Mouse (Mus musculus) hindbrain, embryonic 11.5 days (tissue): ENCODE data around the gene Il2. TPM values are rescaled to one million over a fixed set of nuclear protein-coding genes. Genes with fewer than 3 reads are reported as not detected.

ENCODE experiments used
- ATAC-seq: fragments of 200-750 bp; cut with Nextera tagmentation; 2 replicates; pipeline ENCODE4 v1.8.0; 2017; ENCODE audit warnings: mild to moderate bottlenecking, moderate TSS enrichment, moderate library complexity; ENCODE audit not compliant: low FRiP score
- DNase-seq: peaks from one replicate; pipeline ENCODE4 v3.0.0-alpha.2; 2015; ENCODE audit warnings: low spot score
- H3K27ac ChIP-seq: fragments of 300-500 bp; sonication (generic); 2 replicates; pipeline ENCODE4 v1.5.1; 2014; ENCODE audit warnings: mild to moderate bottlenecking, low read depth, low read length
- H3K27me3 ChIP-seq: fragments of 300-500 bp; sonication (generic); 2 replicates; pipeline ENCODE4 v1.6.1; 2014; ENCODE audit warnings: mild to moderate bottlenecking, low read length, moderate library complexity, mixed read lengths; ENCODE audit not compliant: control insufficient read depth, insufficient read depth
- H3K36me3 ChIP-seq: fragments of 300-500 bp; sonication (generic); 2 replicates; pipeline ENCODE4 v1.6.1; 2014; ENCODE audit warnings: mild to moderate bottlenecking, low read length, moderate library complexity, mixed read lengths; ENCODE audit not compliant: control insufficient read depth, insufficient read depth
- H3K4me1 ChIP-seq: fragments of 300-500 bp; sonication (generic); replicated peaks from 2 replicates; pipeline ENCODE4 v1.6.1; 2014; ENCODE audit warnings: low read length, mixed read lengths; ENCODE audit not compliant: control insufficient read depth, insufficient read depth
- H3K4me2 ChIP-seq: fragments of 300-500 bp; sonication (generic); replicated peaks from 2 replicates; pipeline ENCODE4 v1.6.1; 2014; ENCODE audit warnings: mild to moderate bottlenecking, low read depth, low read length
- H3K4me3 ChIP-seq: fragments of 300-500 bp; sonication (generic); 2 replicates; pipeline ENCODE4 v1.5.1; 2014; ENCODE audit warnings: low read depth, low read length
- H3K9ac ChIP-seq: fragments of 300-500 bp; sonication (generic); 2 replicates; pipeline ENCODE4 v1.6.1; 2014; ENCODE audit warnings: low read depth, low read length
- H3K9me3 ChIP-seq: fragments of 300-500 bp; sonication (generic); 2 replicates; pipeline ENCODE4 v1.6.1; 2016; ENCODE audit warnings: low read length; ENCODE audit not compliant: control insufficient read depth
- WGBS: fragments of 180-500 bp; shearing (Covaris S2); extraction: QIAGEN DNeasy Blood & Tissue Kit; methylation state at CpG from one replicate; pipeline ENCODE4 v1.1.7; 2014; 5-methylcytosine and 5-hydroxymethylcytosine counted together
- polyA plus RNA-seq: library from polyadenylated mRNA; unstranded; fragments of >200 nt; fragmentation: Nextera tagmentation; extraction: Ambion mirVana; gene quantifications from 2 replicates; pipeline ENCODE4 v1.2.1, GENCODE M21; 2014

Il2 gene
- 0.64 and 0.73 TPM in 2 replicates for polyA plus RNA-seq

DNA sequence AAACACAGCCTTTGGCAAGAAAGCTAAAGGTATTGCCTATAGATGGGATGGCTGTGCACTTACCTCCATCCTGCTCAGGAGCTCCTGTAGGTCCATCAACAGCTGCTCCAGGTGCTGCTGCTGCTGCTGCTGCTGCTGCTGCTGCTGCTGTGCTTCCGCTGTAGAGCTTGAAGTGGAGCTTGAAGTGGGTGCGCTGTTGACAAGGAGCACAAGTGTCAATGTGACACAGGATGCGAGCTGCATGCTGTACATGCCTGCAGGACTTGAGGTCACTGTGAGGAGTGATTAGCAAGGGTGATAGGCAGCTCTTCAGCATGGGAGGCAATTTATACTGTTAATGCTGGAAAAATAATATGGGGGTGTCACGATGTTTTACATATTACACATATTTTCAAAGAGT, at the start of gene Il2:
Il2 (minus strand) TSS at position 305 of the 400 bp plus-strand sequence.
- 88% methylated on average over 4 of the region's 4 CpGs for WGBS
- no peak within 1 kb of the TSS for H3K27ac ChIP-seq

DNA sequence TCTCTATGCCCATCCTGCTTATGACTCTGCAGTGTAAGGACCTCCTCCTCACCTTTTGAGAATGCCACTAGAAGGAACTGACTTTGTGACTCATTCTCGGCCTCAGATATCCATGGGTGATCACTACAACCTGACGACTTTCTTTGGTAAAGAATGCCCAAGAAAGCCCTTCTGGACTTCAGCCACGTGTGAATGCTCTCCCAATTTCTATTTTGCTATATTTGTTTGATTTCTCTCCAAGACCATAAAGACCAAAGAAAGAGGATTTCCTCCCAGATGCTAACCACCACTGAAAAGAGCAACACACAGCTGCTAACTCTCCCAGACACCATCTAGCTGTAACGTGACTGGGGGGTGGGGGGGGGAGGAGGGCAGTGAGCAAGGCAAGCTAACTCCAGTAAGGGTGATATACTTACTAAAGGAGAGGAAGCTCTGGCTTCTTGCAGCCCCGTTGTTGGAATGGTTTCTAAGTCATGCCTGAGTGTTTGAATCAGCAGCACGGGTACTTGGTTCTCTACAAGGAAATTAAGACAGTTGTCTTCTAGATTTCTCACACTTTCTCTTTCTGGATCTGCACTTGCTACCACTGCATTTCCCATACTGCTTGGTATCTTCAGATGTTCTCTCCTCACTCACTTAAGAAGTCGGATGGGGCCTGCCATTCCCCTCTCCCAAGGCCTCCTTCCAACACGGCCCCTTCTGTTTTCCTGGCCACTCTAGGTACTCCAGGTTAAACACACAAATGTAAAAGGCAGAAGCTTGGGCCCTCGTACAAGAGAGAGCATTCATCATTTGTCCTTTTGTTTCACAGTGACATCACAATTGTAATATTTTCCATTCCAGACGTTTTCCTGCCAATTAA, 49.2 kb upstream of the Il2 start:
- WGBS: 77% methylated on average over 10 of the region's 10 CpGs
- ATAC-seq: no peak
- no peaks in the 10 kb centered on the region for H3K9me3 ChIP-seq
- H3K27me3 ChIP-seq: no peaks in the 10 kb centered on the region
- no peak for DNase-seq
- no peaks in the 10 kb centered on the region for H3K4me1 ChIP-seq
- no peak overlapping the region for H3K27ac ChIP-seq
- no peak overlapping the region for H3K9ac ChIP-seq
- no peak overlapping the region for H3K4me3 ChIP-seq
- H3K36me3 ChIP-seq: no peaks in the 10 kb centered on the region
- H3K4me2 ChIP-seq: no peak overlapping the region

More for the DNA sequence above, at the start of gene Il2:
- ATAC-seq (no peak), DNase-seq (no peak)
- Histone ChIP-seq H3K27me3 (no peaks in the 10 kb centered on the region), H3K4me2 (no peak within 1 kb of the TSS), H3K4me1 (no peaks in the 10 kb centered on the region), H3K36me3 (no peaks in the 10 kb centered on the region), H3K4me3 (no peak within 1 kb of the TSS), H3K9ac (no peak within 1 kb of the TSS), H3K9me3 (no peaks in the 10 kb centered on the region)

DNA sequence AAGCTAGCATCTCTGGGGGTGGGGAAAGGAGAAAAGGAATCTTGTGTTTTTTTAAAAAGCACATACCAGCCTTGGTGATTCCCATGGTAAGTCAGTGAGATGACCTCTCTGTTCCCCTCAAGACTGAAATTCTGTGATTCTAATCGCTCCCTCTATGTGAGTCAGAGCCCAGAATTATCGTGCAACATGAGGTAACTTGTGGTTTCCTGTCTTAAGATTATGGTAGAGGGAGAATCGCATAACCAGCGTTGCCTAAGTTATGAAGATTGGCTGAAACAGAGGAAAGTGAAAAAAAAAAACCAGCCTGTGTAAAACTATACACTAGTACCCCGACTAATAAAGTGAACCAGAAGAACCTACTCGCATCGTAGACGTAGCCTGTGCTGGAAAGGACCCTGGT, 47.5 kb upstream of the Il2 start:
- no peaks in the 10 kb centered on the region for H3K9me3 ChIP-seq
- no peaks in the 10 kb centered on the region for H3K36me3 ChIP-seq
- 87% methylated on average over 8 of the region's 8 CpGs for whole genome bisulfite sequencing
- H3K27me3 ChIP-seq: no peaks in the 10 kb centered on the region
- no peak overlapping the region for H3K4me3 ChIP-seq
- DNase-seq (no peak), ATAC-seq (no peak)
- no peak overlapping the region for H3K4me2 ChIP-seq
- no peak overlapping the region for H3K27ac ChIP-seq
- no peaks in the 10 kb centered on the region for H3K4me1 ChIP-seq
- no peak overlapping the region for H3K9ac ChIP-seq

DNA sequence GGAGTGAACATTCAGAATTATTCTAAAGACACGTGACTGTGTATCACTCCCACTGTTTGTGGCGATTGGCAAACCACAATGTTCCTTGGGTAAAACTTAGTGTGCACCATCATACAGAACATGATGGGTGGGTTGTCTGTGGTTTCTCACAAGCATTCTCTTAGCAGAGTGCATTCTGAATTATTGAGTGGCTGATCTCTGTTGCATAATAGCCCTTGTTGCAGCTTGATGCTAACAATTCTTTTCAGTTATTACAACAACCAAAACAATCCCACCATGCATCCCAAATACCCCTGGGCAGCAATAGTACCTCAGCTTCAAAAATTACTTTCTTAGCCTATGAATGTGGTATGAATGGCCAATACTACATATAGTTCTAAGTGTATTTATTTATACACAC, 43.5 kb upstream of the Il2 start:
- no peak for ATAC-seq
- 96% methylated on average over 2 of the region's 2 CpGs for WGBS
- H3K36me3 ChIP-seq: no peaks in the 10 kb centered on the region
- H3K4me1 ChIP-seq: no peaks in the 10 kb centered on the region
- DNase-seq: no peak
- no peak overlapping the region for H3K27ac ChIP-seq
- H3K4me2 ChIP-seq: no peak overlapping the region
- no peaks in the 10 kb centered on the region for H3K9me3 ChIP-seq
- H3K4me3 ChIP-seq: no peak overlapping the region
- no peak overlapping the region for H3K9ac ChIP-seq
- no peaks in the 10 kb centered on the region for H3K27me3 ChIP-seq

DNA sequence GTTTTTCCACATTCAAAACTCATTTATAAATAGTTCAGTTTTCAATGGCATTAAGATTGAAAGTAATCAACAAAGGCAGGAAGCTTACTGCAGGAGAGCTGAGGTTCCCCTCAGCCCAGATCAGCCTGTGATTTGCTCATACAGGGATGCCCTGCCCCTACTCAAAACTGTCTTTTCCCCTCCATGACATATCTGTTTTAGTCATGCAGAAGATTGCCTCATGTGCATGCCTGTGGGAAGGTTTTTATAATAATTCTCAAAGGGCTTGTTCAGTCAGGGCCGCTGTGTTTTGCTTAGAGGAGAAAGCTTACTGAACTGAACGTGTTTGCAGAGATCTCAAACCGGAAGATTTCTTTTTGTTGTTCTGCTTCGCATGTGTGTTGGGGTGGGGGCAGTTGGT, 35.3 kb upstream of the Il2 start:
- no peak overlapping the region for H3K27ac ChIP-seq
- no peak overlapping the region for H3K4me2 ChIP-seq
- ATAC-seq (no peak), DNase-seq (no peak)
- H3K9ac ChIP-seq: no peak overlapping the region
- no peaks in the 10 kb centered on the region for H3K27me3 ChIP-seq
- H3K4me3 ChIP-seq: no peak overlapping the region
- 77% methylated on average over 4 of the region's 4 CpGs for WGBS
- no peaks in the 10 kb centered on the region for H3K36me3 ChIP-seq
- no peaks in the 10 kb centered on the region for H3K9me3 ChIP-seq
- no peaks in the 10 kb centered on the region for H3K4me1 ChIP-seq

DNA sequence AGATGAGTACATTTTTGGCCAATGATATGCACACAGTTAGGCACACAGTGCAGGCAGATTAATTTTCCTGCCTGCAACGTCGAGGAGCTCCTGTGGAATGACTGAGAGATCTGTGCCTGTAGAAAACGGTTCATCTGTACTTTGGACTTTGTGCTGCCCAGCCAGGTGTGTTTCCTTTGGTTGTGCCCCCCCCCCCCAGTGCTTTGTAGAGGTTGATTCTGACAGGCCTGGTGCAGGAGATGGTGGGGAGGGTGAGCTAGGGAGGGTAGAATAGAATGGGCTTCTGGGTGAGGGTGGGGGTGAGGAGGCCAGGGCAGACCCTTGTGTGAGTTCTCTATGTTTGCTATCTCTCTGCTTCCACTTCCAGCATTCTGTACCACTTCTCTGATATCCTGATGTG, 32.5 kb upstream of the Il2 start:
- no peak overlapping the region for H3K4me3 ChIP-seq
- no peak overlapping the region for H3K9ac ChIP-seq
- no peaks in the 10 kb centered on the region for H3K36me3 ChIP-seq
- H3K4me1 ChIP-seq: no peaks in the 10 kb centered on the region
- H3K27me3 ChIP-seq: no peaks in the 10 kb centered on the region
- ATAC-seq (no peak), DNase-seq (no peak)
- WGBS: 76% methylated on average over 3 of the region's 3 CpGs
- H3K9me3 ChIP-seq: no peaks in the 10 kb centered on the region
- H3K27ac ChIP-seq: no peak overlapping the region
- H3K4me2 ChIP-seq: no peak overlapping the region

DNA sequence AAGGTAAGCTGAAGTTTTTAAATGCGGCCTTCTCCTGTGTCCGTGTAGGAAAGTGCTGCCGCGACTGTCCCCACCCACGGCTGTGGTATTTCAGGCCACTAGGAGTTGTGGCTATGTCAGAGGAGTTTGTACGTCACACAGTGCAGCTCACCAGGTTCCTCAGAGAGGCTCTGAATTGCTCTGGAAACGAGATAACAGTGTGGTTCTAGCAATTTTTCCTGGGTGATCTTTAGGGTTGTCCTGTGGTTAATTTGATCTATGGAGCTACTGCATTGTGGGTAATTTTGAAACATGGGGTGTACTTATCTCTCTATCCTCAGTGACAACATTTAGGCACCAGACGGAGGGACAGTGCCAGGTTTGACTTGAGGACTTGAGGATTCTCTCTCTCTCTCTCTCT, 31.3 kb upstream of the Il2 start:
- Histone ChIP-seq H3K27me3 (no peaks in the 10 kb centered on the region), H3K4me3 (no peak overlapping the region), H3K9ac (no peak overlapping the region), H3K36me3 (no peaks in the 10 kb centered on the region), H3K4me2 (no peak overlapping the region), H3K27ac (no peak overlapping the region), H3K9me3 (no peaks in the 10 kb centered on the region), H3K4me1 (no peaks in the 10 kb centered on the region)
- ATAC-seq: no peak
- 78% methylated on average over 8 of the region's 8 CpGs for WGBS
- DNase-seq: no peak

DNA sequence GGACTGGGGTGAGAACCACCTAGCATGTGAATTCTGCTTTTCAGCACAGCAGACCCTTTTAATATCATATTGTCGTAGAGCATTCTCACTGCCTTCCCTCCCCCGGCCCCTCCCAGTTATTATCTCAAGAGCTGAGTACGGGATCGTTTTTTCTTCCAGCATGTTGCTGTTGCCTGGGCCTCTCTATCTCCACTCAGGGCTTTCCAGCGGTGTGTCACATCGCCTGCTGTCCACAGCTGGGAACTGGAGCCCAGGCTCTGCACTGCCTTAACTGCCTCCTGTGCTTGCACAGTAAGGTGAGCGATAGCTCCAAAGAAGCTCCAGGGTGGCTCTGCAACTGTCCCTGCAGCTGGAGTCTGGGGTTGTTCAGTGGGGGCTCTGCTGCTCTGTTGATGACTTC, 28.6 kb upstream of the Il2 start:
- DNase-seq (no peak), ATAC-seq (no peak)
- Histone ChIP-seq H3K9ac (no peak overlapping the region), H3K27ac (no peak overlapping the region), H3K9me3 (no peaks in the 10 kb centered on the region), H3K36me3 (no peaks in the 10 kb centered on the region), H3K4me2 (no peak overlapping the region), H3K4me3 (no peak overlapping the region), H3K4me1 (no peaks in the 10 kb centered on the region), H3K27me3 (no peaks in the 10 kb centered on the region)
- 79% methylated on average over 7 of the region's 7 CpGs for whole genome bisulfite sequencing

DNA sequence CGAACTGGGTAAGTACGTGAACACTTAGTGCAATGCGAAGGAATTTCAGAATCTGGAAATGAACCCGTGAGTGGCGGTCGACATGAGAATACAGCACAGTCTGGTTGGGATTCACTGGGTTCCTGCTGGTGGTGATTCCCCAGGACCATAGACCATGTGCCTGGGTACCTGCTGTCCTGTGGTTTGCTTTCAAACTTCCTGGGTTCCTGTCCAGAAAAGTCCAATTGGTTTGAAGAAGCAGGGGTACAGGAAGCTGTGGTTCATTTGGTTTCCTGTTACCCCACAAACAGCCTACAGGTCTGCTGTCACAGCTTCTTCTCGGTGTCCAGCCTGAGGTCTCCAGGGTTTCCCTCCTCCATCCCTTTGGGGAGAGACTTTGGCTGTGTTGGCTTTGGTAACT, 27.2 kb upstream of the Il2 start:
- no peaks in the 10 kb centered on the region for H3K9me3 ChIP-seq
- DNase-seq: no peak
- H3K4me1 ChIP-seq: no peaks in the 10 kb centered on the region
- H3K9ac ChIP-seq: no peak overlapping the region
- H3K4me3 ChIP-seq: no peak overlapping the region
- H3K27me3 ChIP-seq: no peaks in the 10 kb centered on the region
- no peak overlapping the region for H3K27ac ChIP-seq
- 86% methylated on average over 7 of the region's 7 CpGs for WGBS
- H3K4me2 ChIP-seq: no peak overlapping the region
- H3K36me3 ChIP-seq: no peaks in the 10 kb centered on the region
- no peak for ATAC-seq
